Mouse (Mus musculus) midbrain, embryonic 11.5 days (tissue): Measurements from ENCODE around the gene Tmem214. TPM values are rescaled to one million over a fixed set of nuclear protein-coding genes. Genes with fewer than 3 reads are reported as not detected.

Experiments used
- ATAC-seq: fragments of 200-750 bp; cut with Nextera tagmentation; 2 replicates; pipeline ENCODE4 v1.8.0; 2017; ENCODE audit warnings: moderate TSS enrichment, moderate library complexity; ENCODE audit not compliant: low FRiP score
- DNase-seq: peaks from one replicate; pipeline ENCODE4 v3.0.0; 2015; ENCODE audit warnings: low spot score; ENCODE audit errors: missing footprints
- H3K27ac ChIP-seq: fragments of 300-500 bp; sonication (generic); 2 replicates; pipeline ENCODE4 v1.5.1; 2014; ENCODE audit warnings: low read depth, low read length
- H3K27me3 ChIP-seq: fragments of 300-500 bp; sonication (generic); 2 replicates; pipeline ENCODE4 v1.6.1; 2014; ENCODE audit warnings: mild to moderate bottlenecking, low read length, moderate library complexity, mixed read lengths; ENCODE audit not compliant: control insufficient read depth, insufficient read depth
- H3K36me3 ChIP-seq: fragments of 300-500 bp; sonication (generic); 2 replicates; pipeline ENCODE4 v1.6.1; 2014; ENCODE audit warnings: mild to moderate bottlenecking, low read length, moderate library complexity, mixed read lengths; ENCODE audit not compliant: control insufficient read depth, insufficient read depth
- H3K4me1 ChIP-seq: fragments of 300-500 bp; sonication (generic); 2 replicates; pipeline ENCODE4 v1.6.1; 2014; ENCODE audit warnings: low read length; ENCODE audit not compliant: control insufficient read depth, insufficient read depth
- H3K4me2 ChIP-seq: fragments of 300-500 bp; sonication (generic); 2 replicates; pipeline ENCODE4 v1.6.1; 2014; ENCODE audit warnings: mild to moderate bottlenecking, moderate library complexity
- H3K4me3 ChIP-seq: fragments of 300-500 bp; sonication (generic); 2 replicates; pipeline ENCODE4 v1.5.1; 2014; ENCODE audit warnings: low read depth, low read length
- H3K9ac ChIP-seq: fragments of 300-500 bp; sonication (generic); 2 replicates; pipeline ENCODE4 v1.6.1; 2014; ENCODE audit warnings: low read length
- H3K9me3 ChIP-seq: fragments of 300-500 bp; sonication (generic); 2 replicates; pipeline ENCODE4 v1.6.1; 2016; ENCODE audit warnings: low read length; ENCODE audit not compliant: control insufficient read depth
- WGBS: fragments of 180-500 bp; shearing (Covaris S2); extraction: QIAGEN DNeasy Blood & Tissue Kit; methylation state at CpG from one replicate; pipeline ENCODE4 v1.1.7; 2014; 5-methylcytosine and 5-hydroxymethylcytosine counted together
- polyA plus RNA-seq: library from polyadenylated mRNA; unstranded; fragments of >200 nt; fragmentation: Nextera tagmentation; extraction: Ambion mirVana; gene quantifications from 2 replicates; pipeline ENCODE4 v1.2.1, GENCODE M21; 2014

Tmem214 gene
- polyA plus RNA-seq, 1 experiment from 2014 or later: 35.4 TPM

GRCm38 (mm10) chr5:30921256-30922033, 53.6 kb downstream of the Tmem214 start, which contains the start of gene Khk:
Gene Khk (plus strand): TSS chr5:30921431.
- peak; percentile 84 for ATAC-seq
- Histone ChIP-seq H3K36me3 (no peaks in the 10 kb centered on the region; the same call in 1 of the 2 replicates), H3K4me3 (peak within 1 kb of the TSS; percentile 48), H3K9ac (peak within 1 kb of the TSS; percentile 69), H3K4me1 (peaks cover 10% of the 10 kb centered on the region), H3K4me2 (peak within 1 kb of the TSS; percentile 86), H3K27me3 (no peaks in the 10 kb centered on the region; the same call in 1 of the 2 replicates), H3K9me3 (no peaks in the 10 kb centered on the region), H3K27ac (peak within 1 kb of the TSS; percentile 20; the same call in 1 of the 2 replicates)
- DNase-seq: peak; percentile 99
- under 1% methylated on average over 40 of the region's 40 CpGs for WGBS

GRCm38 (mm10) chr5:30922581-30923041, 54.8 kb downstream of the Tmem214 start:
- 73% methylated on average over 10 of the region's 10 CpGs for whole genome bisulfite sequencing
- ATAC-seq (no peak), DNase-seq (no peak)
- Histone ChIP-seq H3K9ac (no peak overlapping the region), H3K36me3 (no peaks in the 10 kb centered on the region; the same call in 1 of the 2 replicates), H3K9me3 (no peaks in the 10 kb centered on the region), H3K27me3 (no peaks in the 10 kb centered on the region; the same call in 1 of the 2 replicates), H3K4me3 (no peak overlapping the region), H3K27ac (no peak overlapping the region), H3K4me1 (peaks cover 10% of the 10 kb centered on the region), H3K4me2 (peak overlapping the region; percentile 86; the same call in 1 of the 2 replicates)

DNA sequence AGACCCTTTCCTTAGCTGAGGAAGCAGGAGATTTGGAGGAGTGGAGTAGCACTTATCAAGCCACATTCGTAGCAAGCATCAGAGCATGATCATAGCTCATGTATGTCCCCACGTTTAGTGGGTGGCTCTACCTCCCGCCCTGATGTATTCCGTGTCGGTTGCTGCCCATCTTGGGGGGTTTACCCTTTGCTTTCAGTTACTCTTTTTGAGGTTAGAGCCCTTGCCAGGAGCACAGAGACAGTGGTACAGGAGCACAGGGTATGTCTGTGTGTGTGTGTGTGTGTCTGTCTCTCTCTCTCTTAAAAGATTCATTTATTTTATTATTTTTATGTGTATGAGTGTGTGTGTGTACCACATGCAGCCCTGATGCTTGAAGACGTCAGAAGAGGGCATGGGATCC, 55.3 kb downstream of the Tmem214 start:
- DNase-seq (no peak), ATAC-seq (no peak)
- Histone ChIP-seq H3K36me3 (no peaks in the 10 kb centered on the region; the same call in 1 of the 2 replicates), H3K4me1 (peaks cover 10% of the 10 kb centered on the region), H3K4me2 (no peak overlapping the region), H3K27me3 (no peaks in the 10 kb centered on the region; the same call in 1 of the 2 replicates), H3K9me3 (no peaks in the 10 kb centered on the region), H3K9ac (no peak overlapping the region), H3K27ac (no peak overlapping the region), H3K4me3 (no peak overlapping the region)
- WGBS: 92% methylated on average over 6 of the region's 6 CpGs

DNA sequence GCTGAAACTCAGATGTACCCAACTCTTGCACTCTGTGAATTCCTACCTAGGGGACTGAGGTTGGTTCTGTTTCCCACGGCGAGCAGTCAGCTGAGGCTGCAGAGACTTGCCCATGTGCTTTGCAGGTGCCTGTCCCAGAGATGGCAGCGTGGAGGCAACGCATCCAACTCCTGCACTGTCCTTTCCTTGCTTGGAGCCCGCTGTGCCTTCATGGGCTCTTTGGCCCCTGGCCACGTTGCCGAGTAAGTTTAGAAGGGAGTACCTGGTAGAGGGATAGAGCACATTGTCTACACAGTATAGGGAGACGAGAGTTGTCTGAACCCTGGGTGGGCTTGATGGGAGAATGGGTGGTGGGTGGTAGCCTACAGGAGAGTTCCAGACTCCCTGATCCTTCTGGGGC, 56.8 kb downstream of the Tmem214 start:
- ATAC-seq: no peak
- no peak for DNase-seq
- Histone ChIP-seq H3K9me3 (no peaks in the 10 kb centered on the region), H3K4me3 (no peak overlapping the region), H3K9ac (no peak overlapping the region), H3K27me3 (no peaks in the 10 kb centered on the region; the same call in 1 of the 2 replicates), H3K4me2 (no peak overlapping the region), H3K36me3 (no peaks in the 10 kb centered on the region), H3K27ac (no peak overlapping the region), H3K4me1 (peaks cover 10% of the 10 kb centered on the region)
- WGBS: 82% methylated on average over 8 of the region's 8 CpGs

DNA sequence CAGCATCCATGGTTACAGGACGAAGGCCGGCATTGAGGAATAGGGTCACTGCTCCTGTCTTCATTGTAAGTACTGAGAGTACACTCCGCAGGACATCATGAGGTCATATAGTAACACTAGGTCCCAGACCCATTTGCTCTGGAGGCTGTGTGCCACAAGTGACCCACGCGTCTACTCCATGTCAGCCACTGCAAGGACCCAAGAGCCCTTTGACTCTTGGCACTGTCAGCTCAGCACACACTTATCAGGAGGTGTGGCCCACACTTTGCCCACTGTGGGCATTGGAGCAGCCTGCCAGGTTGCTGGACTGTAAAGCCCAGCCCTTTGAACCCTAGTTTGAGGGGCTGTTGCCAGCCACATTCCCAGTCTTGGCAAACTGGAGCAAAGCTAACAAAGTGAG, 57.4 kb downstream of the Tmem214 start:
- 92% methylated on average over 5 of the region's 5 CpGs for WGBS
- Histone ChIP-seq H3K27ac (no peak overlapping the region), H3K9me3 (no peaks in the 10 kb centered on the region), H3K27me3 (no peaks in the 10 kb centered on the region; the same call in 1 of the 2 replicates), H3K36me3 (no peaks in the 10 kb centered on the region), H3K4me3 (no peak overlapping the region), H3K9ac (no peak overlapping the region), H3K4me2 (no peak overlapping the region), H3K4me1 (peaks cover 10% of the 10 kb centered on the region)
- ATAC-seq (no peak), DNase-seq (no peak)

DNA sequence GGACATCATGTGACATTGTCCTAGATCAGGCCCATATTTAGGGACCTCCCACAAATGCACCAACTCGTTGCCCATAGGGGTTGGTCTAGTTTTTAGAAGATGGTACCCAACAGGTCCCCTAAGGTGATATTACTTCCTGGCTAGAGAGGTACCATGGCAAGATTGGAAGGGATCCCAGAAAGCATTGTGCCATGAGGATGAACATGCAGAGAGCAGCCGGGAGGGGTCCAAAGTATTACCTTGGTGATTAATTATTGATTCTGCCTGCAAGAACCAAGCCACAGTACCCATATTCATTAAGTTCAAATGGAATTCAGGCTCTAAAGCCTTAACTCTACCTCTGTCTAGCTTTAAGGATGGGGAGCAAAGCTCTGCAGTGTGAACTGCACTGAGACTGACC, 58.3 kb downstream of the Tmem214 start:
- Histone ChIP-seq H3K4me2 (no peak overlapping the region), H3K27me3 (no peaks in the 10 kb centered on the region), H3K4me1 (peaks cover 10% of the 10 kb centered on the region), H3K36me3 (no peaks in the 10 kb centered on the region), H3K4me3 (no peak overlapping the region), H3K9me3 (no peaks in the 10 kb centered on the region), H3K27ac (no peak overlapping the region), H3K9ac (no peak overlapping the region)
- ATAC-seq (no peak), DNase-seq (no peak)
- WGBS: 79% methylated on average over 2 of the region's 2 CpGs

GRCm38 (mm10) chr5:30927945-30928529, 60.2 kb downstream of the Tmem214 start:
- H3K36me3 ChIP-seq: no peaks in the 10 kb centered on the region
- 41% methylated on average over 7 of the region's 7 CpGs for WGBS
- ATAC-seq (peak; percentile 42; the same call in 1 of the 2 replicates), DNase-seq (no peak)
- H3K9me3 ChIP-seq: no peaks in the 10 kb centered on the region
- H3K4me2 ChIP-seq: no peak overlapping the region
- H3K9ac ChIP-seq: no peak overlapping the region
- no peaks in the 10 kb centered on the region for H3K27me3 ChIP-seq
- no peak overlapping the region for H3K27ac ChIP-seq
- H3K4me3 ChIP-seq: no peak overlapping the region
- no peaks in the 10 kb centered on the region for H3K4me1 ChIP-seq
